Mouse (Mus musculus) embryonic facial prominence, embryonic 10.5 days (tissue): ENCODE results near the gene Hspb7. TPM values are rescaled to one million over a fixed set of nuclear protein-coding genes. Genes with fewer than 3 reads are reported as not detected.

Experiments used
- DNase-seq: peaks from one replicate; pipeline ENCODE4 v3.0.0-alpha.2; 2017; ENCODE audit warnings: low spot score
- H3K27ac ChIP-seq: fragments of 300-500 bp; sonication (generic); replicated peaks from 2 replicates; pipeline ENCODE4 v1.5.1; 2016; ENCODE audit warnings: mild to moderate bottlenecking
- H3K27me3 ChIP-seq: fragments of 300-500 bp; sonication (generic); replicated peaks from 2 replicates; pipeline ENCODE4 v1.6.1; 2016; ENCODE audit warnings: low read depth, mild to moderate bottlenecking; ENCODE audit not compliant: poor library complexity, severe bottlenecking
- H3K36me3 ChIP-seq: fragments of 300-500 bp; sonication (generic); replicated peaks from 2 replicates; pipeline ENCODE4 v1.6.1; 2016; ENCODE audit warnings: mild to moderate bottlenecking, moderate library complexity
- H3K4me1 ChIP-seq: fragments of 300-500 bp; sonication (generic); 2 replicates; pipeline ENCODE4 v1.6.1; 2016
- H3K4me3 ChIP-seq: fragments of 300-500 bp; sonication (generic); 2 replicates; pipeline ENCODE4 v1.5.1; 2016; ENCODE audit warnings: mild to moderate bottlenecking, moderate library complexity
- H3K9me3 ChIP-seq: fragments of 300-500 bp; sonication (generic); 2 replicates; pipeline ENCODE4 v1.6.1; 2016; ENCODE audit warnings: mild to moderate bottlenecking
- WGBS: fragments of 180-500 bp; shearing (Covaris S2); methylation state at CpG from one replicate; pipeline ENCODE4 v1.1.7; 2016; 5-methylcytosine and 5-hydroxymethylcytosine counted together
- polyA plus RNA-seq: library from polyadenylated mRNA; unstranded; fragments of >200 nt; fragmentation: Nextera tagmentation; extraction: Ambion mirVana; gene quantifications from 2 replicates; pipeline ENCODE4 v1.2.1, GENCODE M21; 2016

The Hspb7 gene
- polyA plus RNA-seq, 1 experiment from 2014 or later = not detected

DNA sequence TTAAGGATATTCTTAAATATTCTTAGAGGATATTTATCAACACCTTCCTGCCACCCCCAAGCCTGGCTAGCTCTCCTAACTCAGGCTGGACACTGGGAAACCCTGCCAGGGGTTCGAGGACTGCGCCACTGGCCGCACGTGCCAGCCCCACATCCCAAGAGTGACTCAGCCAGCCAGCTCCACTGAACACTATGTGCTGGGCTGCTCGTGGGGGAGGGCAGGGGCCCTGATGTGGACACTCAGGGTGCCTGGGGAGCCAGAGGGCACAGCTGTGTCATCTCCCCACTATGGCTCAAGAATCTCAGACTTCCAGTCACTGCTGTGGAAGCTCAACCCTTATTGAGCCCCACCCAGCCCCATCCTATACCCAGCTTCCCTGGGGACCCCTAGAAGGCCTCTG, 2.7 kb downstream of the Hspb7 start:
- H3K4me1 ChIP-seq = peaks cover 46% of the 10 kb centered on the region
- no peak overlapping the region for H3K4me3 ChIP-seq

DNA sequence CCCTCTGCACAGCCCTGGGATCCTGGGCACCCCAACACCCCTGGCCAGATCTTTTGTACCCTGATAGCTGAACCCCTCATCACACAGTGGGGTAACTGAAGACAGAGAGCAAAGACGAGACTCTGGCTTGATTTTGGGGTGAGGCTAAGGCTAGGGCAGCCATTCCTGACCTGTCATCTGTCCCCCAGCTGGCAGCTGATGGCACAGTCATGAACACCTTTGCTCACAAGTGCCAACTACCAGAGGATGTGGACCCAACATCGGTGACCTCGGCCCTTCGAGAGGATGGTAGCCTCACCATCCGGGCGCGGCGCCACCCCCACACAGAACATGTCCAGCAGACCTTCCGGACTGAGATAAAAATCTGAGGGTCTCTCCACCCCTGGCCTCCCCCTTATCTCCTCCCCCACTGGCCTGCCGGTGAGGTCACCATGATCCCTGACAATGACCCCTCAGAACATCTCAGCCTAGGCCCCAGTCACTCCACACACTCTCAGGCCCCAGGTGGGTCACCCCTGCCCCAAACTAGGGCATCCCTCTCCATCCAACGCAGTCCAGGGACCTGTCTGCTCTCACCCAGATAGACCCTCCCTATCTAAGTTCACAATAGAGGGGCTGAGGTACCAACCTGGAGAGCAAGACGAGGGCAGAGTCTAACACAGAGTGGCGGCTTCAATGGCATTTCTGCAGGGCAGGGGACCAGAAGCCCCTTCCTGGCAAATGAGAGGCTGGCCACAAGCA, 3.3 kb downstream of the Hspb7 start:
- Histone ChIP-seq H3K27me3 (peaks cover 79% of the 10 kb centered on the region), H3K36me3 (no peaks in the 10 kb centered on the region), H3K4me1 (peaks cover 46% of the 10 kb centered on the region), H3K4me3 (no peak overlapping the region), H3K9me3 (no peaks in the 10 kb centered on the region), H3K27ac (no peak overlapping the region)
- 86% methylated on average over 13 of the region's 13 CpGs for WGBS
- no peak for DNase-seq

More for the DNA sequence above, 2.7 kb downstream of the Hspb7 start:
- H3K9me3 ChIP-seq = no peaks in the 10 kb centered on the region
- no peak overlapping the region for H3K27ac ChIP-seq
- 84% methylated on average over 5 of the region's 5 CpGs for WGBS
- no peaks in the 10 kb centered on the region for H3K36me3 ChIP-seq
- peaks cover 78% of the 10 kb centered on the region for H3K27me3 ChIP-seq
- DNase-seq = no peak

DNA sequence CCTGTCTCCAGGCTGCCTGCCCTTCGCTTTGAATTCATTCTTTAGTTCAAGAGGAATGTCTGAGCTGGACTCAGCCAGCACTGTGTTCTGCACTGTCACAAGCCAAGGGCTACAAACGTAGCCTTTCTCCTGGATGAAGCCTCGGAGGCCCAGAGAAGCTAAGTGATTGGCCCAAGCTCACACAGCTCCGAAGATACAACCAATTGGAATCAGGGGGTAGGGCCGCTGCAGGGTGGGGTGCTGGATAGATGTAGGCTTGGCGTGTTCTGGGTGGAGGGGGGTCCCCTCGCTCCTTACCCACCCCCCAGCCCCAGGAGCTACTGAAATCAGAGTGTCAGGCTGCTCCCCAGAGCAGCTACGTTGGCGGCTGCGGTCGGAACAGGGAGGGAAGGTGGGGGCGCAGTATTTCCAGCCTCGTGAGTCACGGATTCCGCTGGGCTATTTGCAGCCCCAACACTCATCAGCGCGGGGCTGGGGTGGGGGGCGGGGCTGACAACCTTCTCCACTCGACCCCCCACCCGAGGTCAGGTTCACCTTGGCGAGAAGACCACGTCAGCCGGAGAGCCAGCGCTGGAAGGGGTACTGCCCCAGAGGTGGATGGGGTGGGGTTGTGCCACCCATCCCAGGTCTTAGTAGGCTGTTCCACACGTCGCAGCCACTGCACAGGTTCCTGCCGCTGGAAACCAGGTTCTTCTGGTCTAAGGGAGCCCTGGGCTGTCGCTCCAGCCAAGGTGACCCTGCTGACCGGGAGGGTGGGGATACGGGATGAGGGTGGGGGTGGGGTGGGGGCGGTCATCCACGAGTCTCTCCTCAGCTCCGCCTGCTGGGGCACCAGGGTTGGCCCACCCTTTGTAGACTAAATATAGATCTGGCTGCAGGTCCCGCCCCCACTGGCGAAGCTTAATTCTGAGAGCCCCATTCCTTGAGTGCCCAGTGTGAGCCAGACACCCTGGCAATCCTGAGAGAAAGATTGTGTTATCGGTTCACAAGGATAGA, 5.2 kb downstream of the Hspb7 start:
- H3K36me3 ChIP-seq = no peaks in the 10 kb centered on the region
- H3K27me3 ChIP-seq = peaks cover 74% of the 10 kb centered on the region
- 5% methylated on average over 36 of the region's 36 CpGs for WGBS
- H3K4me1 ChIP-seq = peaks cover 33% of the 10 kb centered on the region
- peak overlapping the region; percentile 44 for H3K27ac ChIP-seq
- peak overlapping the region; percentile 59 for H3K4me3 ChIP-seq
- peak; percentile 50 for DNase-seq
- no peaks in the 10 kb centered on the region for H3K9me3 ChIP-seq

DNA sequence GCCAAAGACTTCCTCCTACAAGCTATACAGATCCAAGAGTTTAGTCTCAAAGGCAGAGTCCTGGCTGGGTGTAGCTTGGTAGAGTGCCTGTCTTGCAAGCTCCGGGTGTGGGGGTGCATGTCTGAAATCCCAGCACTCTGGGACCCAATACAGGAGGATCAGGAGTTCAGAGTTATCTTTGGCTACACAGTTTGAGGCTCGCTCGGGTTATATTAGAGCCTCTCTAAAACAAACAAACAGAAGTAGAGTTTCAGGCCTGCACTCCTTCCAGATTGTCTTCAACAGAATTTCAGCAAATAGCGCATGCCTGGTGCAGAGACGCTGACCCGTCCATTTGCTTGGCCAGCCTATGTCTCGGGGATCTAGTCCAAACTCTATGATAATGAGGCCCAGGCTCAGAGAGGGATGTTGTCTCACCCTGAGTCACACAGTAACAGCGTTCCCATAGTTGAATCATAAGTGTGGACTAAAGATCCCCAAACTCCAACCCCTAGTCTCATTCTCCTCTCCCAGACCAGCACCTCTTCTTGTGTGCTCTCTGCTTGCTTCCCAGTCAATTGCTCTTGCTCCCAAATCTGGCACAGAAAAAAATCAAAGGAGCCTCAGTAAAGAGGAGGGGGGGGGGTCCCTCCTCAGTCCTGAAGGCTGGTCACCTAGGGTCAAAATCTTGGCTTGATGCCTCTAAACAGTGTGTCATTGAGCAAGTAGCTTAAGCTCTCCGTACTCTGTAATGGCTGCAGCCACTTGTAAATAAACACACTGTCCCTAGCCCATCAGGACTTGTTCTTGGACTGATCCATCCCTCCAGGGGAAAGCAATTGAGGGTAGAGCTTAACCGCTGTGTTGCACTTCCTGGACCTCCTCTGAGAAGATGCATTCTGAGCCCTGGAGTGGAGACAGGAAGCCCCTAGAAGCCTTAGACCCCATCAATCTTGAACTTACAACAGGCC, 6.5 kb downstream of the Hspb7 start:
- DNase-seq = no peak
- H3K27me3 ChIP-seq = peaks cover 62% of the 10 kb centered on the region
- H3K4me1 ChIP-seq = peaks cover 22% of the 10 kb centered on the region
- no peaks in the 10 kb centered on the region for H3K36me3 ChIP-seq
- H3K9me3 ChIP-seq = no peaks in the 10 kb centered on the region
- H3K4me3 ChIP-seq = no peak overlapping the region
- H3K27ac ChIP-seq = no peak overlapping the region
- 74% methylated on average over 10 of the region's 10 CpGs for WGBS

DNA sequence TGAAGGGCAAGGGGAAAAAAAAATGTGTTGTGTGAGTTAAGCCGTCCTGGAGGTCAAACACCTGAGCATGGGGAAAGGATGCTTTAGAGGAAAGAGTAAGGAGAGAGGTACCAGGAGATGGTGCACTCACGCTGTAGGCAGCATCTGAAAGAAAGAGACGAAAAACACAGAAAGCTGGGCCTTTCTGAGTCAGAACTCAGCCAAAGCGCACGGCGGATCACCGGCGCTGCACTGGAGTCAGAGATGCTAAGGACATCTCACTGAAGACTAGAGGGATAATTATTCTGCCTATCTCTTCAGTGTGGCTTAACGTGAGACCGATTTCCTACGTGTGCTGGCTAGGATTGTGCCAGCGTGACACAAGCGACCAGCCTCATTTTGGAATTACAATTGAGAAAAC, 7.3 kb downstream of the Hspb7 start:
- H3K4me1 ChIP-seq = peaks cover 22% of the 10 kb centered on the region

DNA sequence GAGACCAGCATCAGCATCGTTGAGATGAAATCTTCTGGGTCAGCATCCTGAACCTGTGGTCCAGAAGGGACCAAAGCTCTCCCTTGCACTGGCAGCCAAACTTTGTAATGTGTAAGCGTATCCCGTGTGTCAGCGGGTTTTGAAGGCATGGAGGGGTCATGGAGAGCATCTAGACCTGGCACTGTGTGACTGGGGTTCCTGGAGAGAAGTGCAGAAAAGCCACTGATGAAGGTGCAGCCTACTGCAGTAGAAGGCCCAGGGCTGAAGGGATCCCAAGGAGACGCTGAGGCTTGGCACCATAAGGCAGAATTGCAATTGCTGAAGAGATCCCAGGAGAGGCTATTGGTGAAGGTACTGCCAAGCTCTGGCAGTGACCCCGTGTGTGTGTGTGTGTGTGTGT, 8.8 kb downstream of the Hspb7 start:
- Histone ChIP-seq H3K4me3 (no peak overlapping the region), H3K36me3 (no peaks in the 10 kb centered on the region), H3K27ac (no peak overlapping the region), H3K4me1 (peaks cover 22% of the 10 kb centered on the region), H3K27me3 (peaks cover 40% of the 10 kb centered on the region), H3K9me3 (no peaks in the 10 kb centered on the region)
- DNase-seq = no peak
- WGBS = 85% methylated on average over 6 of the region's 6 CpGs

More for the DNA sequence above, 7.3 kb downstream of the Hspb7 start:
- peaks cover 54% of the 10 kb centered on the region for H3K27me3 ChIP-seq
- WGBS = 87% methylated on average over 13 of the region's 13 CpGs
- H3K36me3 ChIP-seq = no peaks in the 10 kb centered on the region
- DNase-seq = no peak
- H3K9me3 ChIP-seq = no peaks in the 10 kb centered on the region
- H3K4me3 ChIP-seq = no peak overlapping the region
- no peak overlapping the region for H3K27ac ChIP-seq

DNA sequence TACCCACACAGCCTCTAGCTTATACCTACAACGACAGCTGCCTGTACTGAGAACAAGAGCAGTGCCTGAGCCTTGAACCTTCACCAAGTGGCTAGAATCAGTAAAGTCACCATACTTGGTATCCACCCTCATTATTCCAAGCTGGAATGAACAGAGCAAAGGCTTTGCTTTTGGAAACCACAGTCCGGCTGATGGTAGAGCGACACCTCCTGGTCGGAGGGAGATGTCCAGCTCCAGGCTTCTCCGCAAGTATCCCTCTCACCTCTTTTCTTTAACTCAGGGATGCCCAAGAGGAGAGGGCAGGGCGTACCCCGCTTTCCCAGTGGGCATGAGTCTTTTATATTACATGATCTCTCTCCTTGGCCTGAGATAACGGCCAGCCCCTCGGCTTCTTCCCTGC, 9.3 kb downstream of the Hspb7 start:
- 49% methylated on average over 9 of the region's 9 CpGs for WGBS
- H3K27ac ChIP-seq = no peak overlapping the region
- no peaks in the 10 kb centered on the region for H3K36me3 ChIP-seq
- DNase-seq = peak; percentile 38
- H3K9me3 ChIP-seq = no peaks in the 10 kb centered on the region
- peaks cover 35% of the 10 kb centered on the region for H3K27me3 ChIP-seq
- no peak overlapping the region for H3K4me3 ChIP-seq
- H3K4me1 ChIP-seq = peaks cover 20% of the 10 kb centered on the region

DNA sequence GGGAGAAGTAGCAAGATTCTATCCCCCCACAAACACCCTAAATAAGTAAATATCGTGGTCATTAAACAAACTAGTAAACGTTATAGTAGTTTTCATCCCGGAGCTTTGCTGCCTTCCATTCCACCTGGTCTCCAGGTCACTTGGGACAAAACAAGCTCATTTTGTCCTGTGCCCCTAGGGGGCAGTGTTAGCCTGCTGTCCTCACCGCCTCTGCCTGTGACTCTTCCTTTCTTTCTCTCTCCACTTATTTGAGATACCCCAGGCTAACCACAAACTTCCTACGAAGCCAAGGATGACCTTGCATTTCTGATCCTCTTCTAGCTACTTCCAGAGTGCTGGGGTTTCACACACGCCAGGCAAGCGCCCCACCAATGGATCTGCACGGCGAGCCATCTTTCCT, 10.4 kb downstream of the Hspb7 start:
- H3K27ac ChIP-seq = no peak overlapping the region
- no peaks in the 10 kb centered on the region for H3K36me3 ChIP-seq
- no peaks in the 10 kb centered on the region for H3K9me3 ChIP-seq
- H3K27me3 ChIP-seq = peaks cover 23% of the 10 kb centered on the region
- DNase-seq = peak; percentile 75
- H3K4me1 ChIP-seq = peaks cover 9% of the 10 kb centered on the region
- no peak overlapping the region for H3K4me3 ChIP-seq
- WGBS = 44% methylated on average over 9 of the region's 9 CpGs

DNA sequence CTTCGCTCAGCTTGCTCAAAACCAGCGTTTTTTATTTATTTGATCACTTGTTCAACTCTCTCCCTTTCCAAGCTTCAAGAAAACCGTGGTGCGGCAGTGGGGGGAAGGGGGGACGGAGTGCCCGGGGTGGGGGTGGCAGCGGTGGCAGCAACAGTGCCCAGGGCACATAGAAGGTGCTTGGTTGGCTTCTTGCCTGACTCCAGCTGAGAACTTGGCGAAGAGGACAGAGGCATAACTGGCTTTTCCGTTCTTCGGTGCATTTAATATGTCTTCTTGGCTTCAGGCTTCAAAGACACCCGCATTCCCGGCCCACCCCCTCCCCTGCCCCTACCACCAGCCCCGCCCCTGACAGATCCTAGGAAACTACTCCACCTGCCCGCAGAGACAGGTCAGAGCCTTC, 12.1 kb downstream of the Hspb7 start:
- WGBS = 70% methylated on average over 14 of the region's 14 CpGs
- Histone ChIP-seq H3K27ac (no peak overlapping the region), H3K9me3 (no peaks in the 10 kb centered on the region), H3K4me1 (no peaks in the 10 kb centered on the region), H3K36me3 (no peaks in the 10 kb centered on the region), H3K27me3 (peaks cover 7% of the 10 kb centered on the region), H3K4me3 (no peak overlapping the region)
- DNase-seq = no peak

DNA sequence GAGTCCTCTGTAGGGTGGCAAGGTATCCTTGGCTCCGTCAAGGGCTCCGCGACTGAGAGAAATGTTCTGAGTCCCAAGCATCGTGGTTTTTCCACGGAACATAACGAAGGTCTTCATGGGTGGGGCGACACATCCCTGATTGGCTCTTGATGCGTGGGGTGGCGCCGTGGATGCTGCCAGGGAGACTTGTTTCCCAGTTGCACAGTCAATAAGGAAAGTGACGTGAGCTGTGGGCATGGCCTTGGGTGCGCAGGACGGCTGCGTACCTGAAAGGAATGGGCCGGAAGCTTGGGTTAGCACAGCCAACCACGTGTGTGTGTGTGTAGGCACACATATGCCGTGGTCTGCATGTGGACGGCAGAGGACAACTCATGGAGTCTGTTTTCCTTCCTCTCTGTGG, 12.6 kb downstream of the Hspb7 start:
- no peak overlapping the region for H3K4me3 ChIP-seq
- H3K27ac ChIP-seq = no peak overlapping the region
- no peaks in the 10 kb centered on the region for H3K9me3 ChIP-seq
- WGBS = 85% methylated on average over 18 of the region's 18 CpGs
- no peak for DNase-seq
- H3K27me3 ChIP-seq = 0 out of 2 replicates have a peak, but pooled peaks cover 2% of the 10 kb centered on the region
- no peaks in the 10 kb centered on the region for H3K4me1 ChIP-seq
- H3K36me3 ChIP-seq = no peaks in the 10 kb centered on the region

DNA sequence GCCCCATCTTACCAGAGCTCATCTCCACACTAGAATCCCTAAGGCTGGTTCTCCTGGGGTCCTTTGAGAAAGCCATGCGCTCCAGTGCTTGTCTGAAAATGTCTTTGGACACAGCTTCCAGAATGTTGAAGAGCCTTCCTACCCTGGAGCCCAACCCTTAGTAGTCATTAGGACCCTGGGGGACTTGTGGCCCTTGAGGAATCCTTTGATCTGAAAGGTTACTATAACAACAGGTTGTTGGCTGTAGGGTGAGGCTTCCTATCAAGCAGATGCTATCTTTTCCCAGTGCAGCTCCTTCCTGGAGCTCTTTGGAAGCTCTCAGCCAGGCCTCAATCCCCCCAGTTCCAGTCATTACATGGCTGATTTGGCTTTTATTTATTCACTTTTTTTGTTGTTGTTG, 15.4 kb downstream of the Hspb7 start, which contains the start of gene Srarp:
TSS of gene Srarp (minus strand) at position 132 of the 400 bp plus-strand sequence.
- Histone ChIP-seq H3K27me3 (no peaks in the 10 kb centered on the region), H3K9me3 (no peaks in the 10 kb centered on the region), H3K27ac (no peak within 1 kb of the TSS), H3K36me3 (no peaks in the 10 kb centered on the region), H3K4me1 (peaks cover 3% of the 10 kb centered on the region), H3K4me3 (no peak within 1 kb of the TSS)
- no peak for DNase-seq
- 94% methylated on average over 1 of the region's 1 CpGs for WGBS
